Mouse (Mus musculus): Measurements from ENCODE around the gene Anapc11. TPM values are rescaled to one million over a fixed set of nuclear protein-coding genes. Genes with fewer than 3 reads are reported as not detected.
"Not testable (repeated sequence)": the region's sequence is repeated elsewhere in the genome, so short reads cannot be mapped to it uniquely, and the experiment has no call there.

Anapc11 gene
- polyA plus RNA-seq (2012; ENCODE audit: insufficient read depth, insufficient read length, missing spikeins) = 127 and 128 TPM in 2 replicates

DNA sequence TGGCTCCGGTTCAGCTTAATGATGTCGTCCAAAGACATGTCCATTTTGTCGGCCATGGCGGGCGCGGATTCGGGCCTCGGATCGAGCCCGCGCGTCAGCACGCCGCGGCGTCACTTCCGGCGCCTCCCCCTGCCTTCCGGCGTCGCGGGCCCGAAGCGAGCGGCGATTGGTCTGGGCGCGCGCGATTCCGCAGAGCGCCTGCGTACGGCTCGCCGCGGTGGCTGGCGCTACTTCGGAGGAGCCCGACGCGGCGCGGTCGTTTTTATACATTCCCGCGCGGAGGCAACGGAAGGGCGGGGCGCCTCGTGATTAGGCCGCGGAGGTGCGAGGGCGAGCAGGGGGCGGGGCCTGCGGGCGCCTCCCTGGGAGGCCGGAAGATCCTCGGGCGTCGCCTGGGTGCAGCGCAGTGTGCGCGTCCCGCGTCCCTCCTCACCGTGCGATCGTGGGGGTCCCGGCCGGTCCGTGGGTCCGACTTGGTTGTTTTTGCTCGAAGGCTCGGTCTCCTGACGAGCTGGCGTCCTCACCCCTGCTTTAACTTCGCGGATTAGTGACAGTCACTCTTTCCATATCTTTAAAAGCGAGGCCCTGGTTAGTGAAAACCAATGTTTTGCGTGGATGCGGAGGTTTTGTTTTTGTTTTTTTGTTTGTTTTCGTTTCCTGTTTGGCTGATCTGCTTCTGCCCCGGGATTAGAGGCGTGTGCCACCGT, at the start of gene Anapc11, which contains the start of gene Alyref:
TSS of gene Anapc11 (plus strand) at position 139 of the 707 bp plus-strand sequence.
TSS of gene Alyref (minus strand) at position 83 of the 707 bp plus-strand sequence.
- peak; percentile 44; the same call in 1 of the 2 replicates for TF ChIP-seq POLR2A (IDR thresholded peaks at IDR 0.05; ENCODE audit: borderline replicate concordance, low read depth, low read length)
- TF ChIP-seq CTCF (IDR thresholded peaks at IDR 0.05; ENCODE audit: low read depth, low read length) = no peak
- H3K4me1 ChIP-seq (ENCODE audit: control insufficient read depth, insufficient read depth, low read length) = peaks cover 23% of the 10 kb centered on the region

GRCm38 (mm10) chr11:120548786-120549167, 49.4 kb upstream of the Anapc11 start:
- TF ChIP-seq POLR2A (IDR thresholded peaks at IDR 0.05; ENCODE audit: borderline replicate concordance, low read depth, low read length) = no peak
- no peak for TF ChIP-seq CTCF (IDR thresholded peaks at IDR 0.05; ENCODE audit: low read depth, low read length)
- Histone ChIP-seq H3K27ac (ENCODE audit: insufficient read depth, low read depth, low read length) (peak overlapping the region; percentile 80), H3K4me1 (ENCODE audit: control insufficient read depth, insufficient read depth, low read length) (peaks cover 20% of the 10 kb centered on the region), H3K4me3 (ENCODE audit: insufficient read depth, low read length) (peak overlapping the region; percentile 75)

More for the DNA sequence above, at the start of gene Anapc11, which contains the start of gene Alyref:
- Histone ChIP-seq H3K4me3 (ENCODE audit: insufficient read depth, low read length) (peak within 1 kb of the TSS; percentile 98), H3K27ac (ENCODE audit: insufficient read depth, low read depth, low read length) (peak within 1 kb of the TSS; percentile 78)

DNA sequence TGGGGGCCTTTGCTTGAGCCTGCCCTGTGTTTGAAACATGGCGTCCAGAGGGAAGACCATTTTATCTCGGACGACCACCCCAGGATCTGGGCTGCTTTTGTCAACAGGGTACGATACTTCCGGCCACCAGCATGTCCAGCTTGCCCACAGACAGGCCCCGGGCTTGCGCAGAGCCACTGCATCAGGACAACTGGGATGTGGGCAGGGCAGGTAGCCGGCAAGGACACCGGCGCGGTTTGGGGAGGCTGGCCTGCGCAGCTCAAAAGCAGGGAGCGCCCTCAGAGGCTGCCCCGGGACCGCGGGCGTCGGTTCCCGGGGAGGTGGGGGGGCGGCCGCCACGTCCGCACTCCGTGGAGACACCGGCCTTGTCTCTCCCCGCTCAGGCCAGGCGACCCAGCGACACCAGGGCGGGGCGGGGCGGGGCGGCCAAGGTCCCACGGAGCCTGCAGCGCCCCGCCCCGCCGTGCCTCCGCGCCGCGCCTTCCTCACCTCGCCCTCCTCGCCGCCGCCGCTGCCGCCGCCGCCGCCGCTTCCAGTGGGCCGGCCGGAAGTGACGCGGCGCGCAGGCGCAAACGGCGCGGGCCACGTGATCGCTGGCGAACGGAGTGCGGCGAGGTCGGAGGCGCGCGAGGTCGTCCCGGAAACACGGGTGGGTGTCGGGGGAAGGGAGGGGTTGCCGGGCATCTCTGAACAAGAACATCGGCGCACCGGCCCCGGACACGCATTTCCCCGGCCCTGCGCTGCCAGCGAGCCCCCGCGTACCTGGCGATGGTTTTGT, 48.9 kb upstream of the Anapc11 start, which contains the start of gene Mcrip1:
TSS of gene Mcrip1 (minus strand) at position 560 of the 778 bp plus-strand sequence.
- Histone ChIP-seq H3K4me1 (ENCODE audit: control insufficient read depth, insufficient read depth, low read length) (peaks cover 25% of the 10 kb centered on the region), H3K4me3 (ENCODE audit: insufficient read depth, low read length) (peak within 1 kb of the TSS; percentile 76), H3K27ac (ENCODE audit: insufficient read depth, low read depth, low read length) (peak within 1 kb of the TSS; percentile 80)
- TF ChIP-seq CTCF (IDR thresholded peaks at IDR 0.05; ENCODE audit: low read depth, low read length) = no peak
- TF ChIP-seq POLR2A (IDR thresholded peaks at IDR 0.05; ENCODE audit: borderline replicate concordance, low read depth, low read length) = no peak

GRCm38 (mm10) chr11:120549986-120550809, 48.0 kb upstream of the Anapc11 start:
- no peak for TF ChIP-seq CTCF (IDR thresholded peaks at IDR 0.05; ENCODE audit: low read depth, low read length)
- no peak for TF ChIP-seq POLR2A (IDR thresholded peaks at IDR 0.05; ENCODE audit: borderline replicate concordance, low read depth, low read length)
- H3K27ac ChIP-seq (ENCODE audit: insufficient read depth, low read depth, low read length) = peak overlapping the region; percentile 61
- H3K4me3 ChIP-seq (ENCODE audit: insufficient read depth, low read length) = peak overlapping the region; percentile 76
- peaks cover 31% of the 10 kb centered on the region for H3K4me1 ChIP-seq (ENCODE audit: control insufficient read depth, insufficient read depth, low read length)

GRCm38 (mm10) chr11:120550810-120551440, 47.3 kb upstream of the Anapc11 start, which contains the start of gene Ppp1r27:
Ppp1r27 (minus strand) TSS chr11:120551132.
- Histone ChIP-seq H3K27ac (ENCODE audit: insufficient read depth, low read depth, low read length) (peak within 1 kb of the TSS; percentile 61), H3K4me1 (ENCODE audit: control insufficient read depth, insufficient read depth, low read length) (peaks cover 38% of the 10 kb centered on the region), H3K4me3 (ENCODE audit: insufficient read depth, low read length) (peak within 1 kb of the TSS; percentile 76)
- TF ChIP-seq CTCF (IDR thresholded peaks at IDR 0.05; ENCODE audit: low read depth, low read length) (no peak), POLR2A (IDR thresholded peaks at IDR 0.05; ENCODE audit: borderline replicate concordance, low read depth, low read length) (no peak)

- H3K4me1 ChIP-seq (ENCODE audit: control insufficient read depth, insufficient read depth, low read length) = peaks cover 32% of the 10 kb centered on the region
- no peak overlapping the region for H3K4me3 ChIP-seq (ENCODE audit: insufficient read depth, low read length)
- H3K27ac ChIP-seq (ENCODE audit: insufficient read depth, low read depth, low read length) = no peak overlapping the region
- TF ChIP-seq CTCF (IDR thresholded peaks at IDR 0.05; ENCODE audit: low read depth, low read length) (no peak), POLR2A (IDR thresholded peaks at IDR 0.05; ENCODE audit: borderline replicate concordance, low read depth, low read length) (no peak)
These were observed 45.5 kb upstream of the Anapc11 start for GRCm38 (mm10) chr11:120552736-120553135.

- Histone ChIP-seq H3K27ac (ENCODE audit: insufficient read depth, low read depth, low read length) (peak overlapping the region; percentile 90), H3K4me3 (ENCODE audit: insufficient read depth, low read length) (no peak overlapping the region), H3K4me1 (ENCODE audit: control insufficient read depth, insufficient read depth, low read length) (peaks cover 25% of the 10 kb centered on the region)
- no peak for TF ChIP-seq POLR2A (IDR thresholded peaks at IDR 0.05; ENCODE audit: borderline replicate concordance, low read depth, low read length)
- no peak for TF ChIP-seq CTCF (IDR thresholded peaks at IDR 0.05; ENCODE audit: low read depth, low read length)
These were observed 43.4 kb upstream of the Anapc11 start for GRCm38 (mm10) chr11:120554834-120555233.

DNA sequence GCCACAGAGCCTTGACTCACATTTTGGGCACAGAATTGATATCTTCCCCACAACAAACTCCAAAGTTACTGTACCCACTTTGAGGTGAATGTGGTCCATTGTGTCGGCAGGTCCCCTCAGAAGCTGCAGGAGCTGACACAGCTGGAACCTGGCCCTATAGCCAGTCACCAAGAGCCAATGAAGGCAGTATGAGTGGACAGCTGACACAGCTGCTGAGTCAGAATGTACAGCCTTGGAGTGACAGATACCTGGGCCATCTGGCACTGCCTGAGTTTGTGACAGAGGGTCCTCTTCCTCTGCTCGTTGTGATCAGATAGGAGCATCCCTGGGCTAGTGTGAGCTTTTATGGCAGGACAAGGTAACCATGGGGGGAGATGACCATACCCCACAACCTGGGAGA, 43.0 kb upstream of the Anapc11 start:
- peak overlapping the region; percentile 90 for H3K27ac ChIP-seq (ENCODE audit: insufficient read depth, low read depth, low read length)
- TF ChIP-seq POLR2A (IDR thresholded peaks at IDR 0.05; ENCODE audit: borderline replicate concordance, low read depth, low read length) = no peak
- TF ChIP-seq CTCF (IDR thresholded peaks at IDR 0.05; ENCODE audit: low read depth, low read length) = no peak
- peaks cover 22% of the 10 kb centered on the region for H3K4me1 ChIP-seq (ENCODE audit: control insufficient read depth, insufficient read depth, low read length)
- H3K4me3 ChIP-seq (ENCODE audit: insufficient read depth, low read length) = peak overlapping the region; percentile 4; the same call in 1 of the 2 replicates

- H3K4me3 ChIP-seq (ENCODE audit: insufficient read depth, low read length); H3K27ac ChIP-seq (ENCODE audit: insufficient read depth, low read depth, low read length): not testable (repeated sequence)
These were observed 39.4 kb upstream of the Anapc11 start for GRCm38 (mm10) chr11:120558843-120559242.

More at GRCm38 (mm10) chr11:120558843-120559242, 39.4 kb upstream of the Anapc11 start:
- peaks cover 18% of the 10 kb centered on the region for H3K4me1 ChIP-seq (ENCODE audit: control insufficient read depth, insufficient read depth, low read length)
